Mouse (Mus musculus) thymus, postnatal 14 days (tissue): ENCODE data around the gene Slc24a5.

Source experiments
- DNase-seq: peaks from one replicate; pipeline ENCODE4 v3.0.0; 2021

Slc24a5 gene

DNA sequence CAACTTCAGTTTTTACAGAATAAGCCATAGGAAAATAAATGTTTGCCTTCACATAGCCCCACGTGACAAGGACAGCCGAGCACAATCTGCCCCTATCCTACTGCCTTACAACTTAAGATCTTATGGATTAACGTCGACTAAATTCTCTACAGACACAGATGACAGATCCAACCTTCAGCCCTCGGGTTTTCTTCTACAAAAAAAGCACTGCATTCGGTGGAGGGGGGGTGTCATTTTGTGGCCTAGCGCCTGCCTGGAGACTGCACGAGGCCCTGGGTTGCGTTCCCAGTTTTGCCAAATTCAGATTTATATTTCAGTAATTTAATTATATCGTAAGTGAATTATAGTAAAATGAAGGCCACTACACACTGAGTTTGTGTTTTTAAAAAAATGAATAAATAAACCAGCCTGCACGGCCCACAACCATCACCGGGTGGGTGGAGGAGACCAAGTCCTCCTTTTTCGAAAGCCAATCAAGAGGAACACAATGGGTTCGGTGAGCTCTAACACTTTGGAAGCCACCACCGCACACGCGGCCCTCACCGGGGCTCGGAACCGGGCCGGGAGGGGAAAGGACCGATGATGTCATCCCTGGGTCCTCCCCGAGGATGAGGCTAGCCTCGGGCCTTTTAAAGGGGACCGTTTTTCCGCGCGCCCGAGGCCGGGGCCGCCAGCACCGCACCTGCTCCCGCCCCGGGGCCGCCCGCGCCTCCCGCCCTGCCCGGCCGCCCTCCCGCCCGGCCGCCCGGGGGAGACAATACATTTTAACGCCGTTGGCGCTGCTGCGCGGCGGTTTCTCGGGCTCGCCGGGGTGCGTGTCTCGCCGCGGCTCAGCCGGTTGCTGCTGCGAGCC, 54.9 kb downstream of the Slc24a5 start:
- peak; percentile 56 for DNase-seq

DNA sequence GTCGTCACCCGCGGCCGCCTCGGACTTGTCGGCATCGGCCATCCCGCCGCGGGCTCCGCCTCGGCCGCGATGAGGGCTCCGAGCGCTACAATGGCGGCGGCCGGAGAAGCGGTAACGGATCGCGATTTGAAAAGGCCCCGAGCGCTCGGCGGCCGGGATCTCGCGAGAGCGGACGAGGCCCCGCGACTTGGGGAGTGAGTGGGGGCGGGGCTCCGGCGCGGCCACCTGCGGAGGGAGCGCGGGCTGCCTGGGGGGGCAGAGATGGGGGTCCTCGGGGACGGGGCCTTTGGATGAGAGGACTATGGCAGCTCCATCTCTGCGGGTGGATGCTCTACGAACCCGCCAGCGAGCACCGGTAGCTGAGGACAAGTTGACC, 55.5 kb downstream of the Slc24a5 start, which contains the start of gene Myef2:
Gene Myef2, minus strand, starts transcription at position 185 of the 376 bp plus-strand sequence.
- peak; percentile 90 for DNase-seq

DNA sequence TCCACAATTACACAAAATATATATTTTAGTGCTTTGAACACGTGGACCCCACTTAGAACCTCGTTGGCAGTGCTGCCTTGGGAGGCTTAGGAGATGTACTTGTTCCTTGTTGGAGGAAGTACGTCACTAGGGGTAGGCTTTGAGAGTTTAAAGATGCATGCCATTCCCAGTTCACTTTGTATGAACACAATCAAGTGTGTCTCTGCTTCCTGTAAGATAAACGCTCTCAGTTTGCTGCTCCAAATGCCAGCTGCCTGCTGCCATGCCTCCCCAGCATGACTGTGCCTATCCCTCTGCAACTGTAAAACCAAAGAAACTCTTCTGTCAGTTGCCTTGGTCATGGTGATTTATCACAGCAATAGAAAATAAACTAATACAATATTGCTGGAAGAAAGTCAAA, 57.9 kb downstream of the Slc24a5 start:
- no peak for DNase-seq

DNA sequence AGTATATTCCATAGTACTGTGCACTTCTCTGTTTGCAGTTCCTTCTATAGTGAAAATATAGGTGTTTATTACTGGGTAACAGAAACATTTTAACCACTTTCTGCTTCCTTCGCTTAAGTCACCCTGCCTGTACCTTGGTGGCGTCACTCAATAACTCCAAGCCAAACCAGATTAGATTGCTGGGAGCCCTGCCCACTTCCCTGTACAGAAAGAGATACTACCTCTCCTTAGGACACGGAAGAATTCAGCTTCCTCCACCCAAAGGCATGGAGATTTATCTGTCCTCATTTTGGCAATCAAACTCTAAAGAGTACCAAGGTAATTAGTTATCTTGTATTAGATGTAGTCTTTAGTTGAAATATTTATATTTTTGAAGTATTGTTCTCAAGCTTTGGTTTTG, 58.9 kb downstream of the Slc24a5 start:
- DNase-seq: no peak

DNA sequence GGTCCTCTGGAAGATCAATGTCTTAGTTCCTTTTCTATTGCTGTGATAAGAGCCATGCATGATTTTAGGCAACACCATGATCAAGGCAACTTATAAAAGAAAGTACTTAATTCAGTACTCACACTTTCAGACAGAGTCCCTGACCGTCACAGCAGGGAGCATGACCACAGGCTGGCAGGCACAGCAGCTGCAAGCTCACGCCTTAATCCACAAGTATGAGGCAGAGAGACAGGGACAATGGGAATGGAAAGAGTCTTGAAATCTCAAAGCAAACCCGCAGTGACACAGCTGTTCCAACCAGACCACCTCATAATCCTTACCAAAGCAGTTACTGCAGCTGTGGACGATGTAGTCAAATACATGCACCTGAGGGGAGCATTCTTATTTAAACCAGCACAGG, 66.2 kb downstream of the Slc24a5 start:
- DNase-seq: no peak

DNA sequence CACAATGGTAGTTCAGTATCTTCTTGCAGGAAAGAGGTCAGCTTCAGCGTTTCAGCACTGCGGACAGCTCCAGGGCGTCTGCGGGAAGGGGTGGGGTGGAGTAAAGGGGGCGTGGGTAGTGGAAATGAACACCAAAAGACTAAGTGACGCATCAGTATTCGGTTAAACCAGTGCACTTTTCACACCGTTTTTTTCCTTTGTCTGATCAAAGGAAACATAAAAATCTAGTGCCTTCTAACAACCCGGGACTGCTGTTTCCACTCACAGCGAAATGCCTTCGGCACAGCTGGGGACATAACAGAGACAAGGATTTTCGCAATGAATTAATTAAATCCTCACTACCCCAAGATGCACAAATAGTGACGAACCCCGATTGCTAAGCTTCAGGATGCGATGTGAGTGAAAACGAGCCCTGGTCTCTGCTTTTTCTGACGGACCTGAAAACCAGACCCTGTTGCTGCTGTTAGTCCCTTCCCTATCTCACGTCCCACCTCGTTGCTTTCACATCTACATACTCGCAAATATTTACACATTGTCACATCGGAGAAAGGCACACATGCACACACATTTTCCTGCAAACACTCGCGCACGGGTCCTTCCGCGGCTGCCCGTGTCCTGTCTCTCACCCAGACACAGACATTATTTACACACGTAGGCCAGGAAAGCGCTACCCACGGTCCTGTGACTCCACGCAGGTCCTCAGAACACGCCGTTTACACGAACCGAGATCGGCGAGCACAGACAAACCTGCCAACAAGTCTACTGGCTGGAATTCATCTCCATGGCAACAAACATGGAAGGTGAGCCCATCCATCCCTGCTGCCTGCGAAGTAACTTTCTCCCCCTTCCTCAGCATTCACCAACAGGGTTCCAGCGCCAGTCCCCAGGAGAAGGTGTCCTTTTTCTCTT, 68.2 kb downstream of the Slc24a5 start, which contains the start of gene Ctxn2:
Gene Ctxn2, plus strand, starts transcription at position 790 of the 909 bp plus-strand sequence.
- DNase-seq: peak; percentile 88

DNA sequence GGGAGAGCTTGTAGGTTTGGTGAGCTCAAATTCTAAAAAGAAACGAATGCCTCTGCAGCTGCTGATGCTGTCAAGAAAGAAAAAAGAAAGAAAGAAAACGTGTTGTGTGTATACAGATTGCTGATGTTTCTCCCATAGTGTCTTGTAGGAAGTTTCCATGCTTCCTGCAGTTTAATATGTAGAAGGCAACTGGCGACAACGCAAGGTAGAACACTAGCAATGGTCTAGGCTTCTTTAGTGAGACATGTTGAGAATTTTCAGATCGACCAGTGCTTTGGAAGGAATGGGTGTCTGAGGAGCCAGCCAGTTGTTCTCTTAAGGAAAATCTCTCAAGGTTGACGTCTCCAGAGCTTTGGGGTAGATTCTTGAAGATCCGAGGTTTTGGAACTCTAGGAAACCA, 68.9 kb downstream of the Slc24a5 start:
- no peak for DNase-seq
